Mouse (Mus musculus) ovary, postnatal 10 days (tissue): ENCODE measurements around the gene Rpl7a.
A peak's percentile ranks its signal among the peaks of the same experiment; 100 is the strongest.
"Not testable (repeated sequence)": the region's sequence is repeated elsewhere in the genome, so short reads cannot be mapped to it uniquely, and the experiment has no call there.

ENCODE experiments used
- DNase-seq: peaks from one replicate; pipeline ENCODE4 v3.0.0; 2022; ENCODE audit warnings: low spot score

The Rpl7a gene

GRCm38 (mm10) chr2:26910124-26910993 is at the start of gene Rpl7a, which contains the start of gene Med22:
Rpl7a (plus strand) TSS chr2:26910764.
Med22 (minus strand) TSS chr2:26910677.
- DNase-seq = peak; percentile 99

GRCm38 (mm10) chr2:26862856-26863255 is 47.7 kb upstream of the Rpl7a start:
- no peak for DNase-seq

DNA sequence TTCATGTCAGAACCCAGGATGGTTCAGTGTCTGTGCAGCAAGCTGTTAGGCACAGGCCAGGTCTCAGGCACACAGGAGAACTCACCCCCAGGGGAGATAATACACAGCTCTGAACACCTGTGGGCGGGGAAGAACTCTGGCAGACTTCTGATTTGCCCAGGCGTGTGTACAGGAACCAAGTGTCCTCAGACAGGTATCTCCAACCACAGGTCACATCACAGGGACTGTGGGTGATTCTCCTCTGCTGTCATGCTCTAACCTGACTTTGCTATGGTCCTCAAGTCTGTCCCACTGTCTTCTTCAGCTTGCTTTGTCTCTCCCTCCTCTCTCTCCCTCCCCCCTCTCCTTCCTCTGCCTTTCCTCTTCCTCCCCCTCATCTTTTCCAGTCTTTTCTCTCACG is 45.7 kb upstream of the Rpl7a start, which contains the start of gene Abo:
Gene Abo (minus strand): TSS at position 101 of the 400 bp plus-strand sequence.
- DNase-seq = no peak

GRCm38 (mm10) chr2:26870666-26871065 is 39.9 kb upstream of the Rpl7a start:
- no peak for DNase-seq

DNA sequence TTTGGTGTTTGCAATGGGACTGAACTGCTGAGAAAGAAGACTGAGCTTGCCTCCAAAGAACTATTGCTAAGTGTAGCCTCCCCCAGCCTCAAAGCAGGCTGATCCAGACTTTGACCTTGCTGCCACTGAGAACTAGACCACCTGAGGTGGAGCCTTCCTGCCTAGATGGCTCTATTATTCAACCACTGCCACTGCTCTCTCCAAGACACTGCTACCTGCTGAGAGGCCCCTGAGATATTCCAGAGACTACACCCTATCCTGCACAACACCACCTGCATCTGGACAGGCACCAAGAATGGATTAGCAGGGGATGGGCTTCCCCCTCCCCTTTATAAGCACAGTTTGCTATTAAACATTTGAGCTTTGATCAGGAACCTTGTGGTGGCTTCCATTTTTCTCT is 32.0 kb upstream of the Rpl7a start:
- DNase-seq = no peak

DNA sequence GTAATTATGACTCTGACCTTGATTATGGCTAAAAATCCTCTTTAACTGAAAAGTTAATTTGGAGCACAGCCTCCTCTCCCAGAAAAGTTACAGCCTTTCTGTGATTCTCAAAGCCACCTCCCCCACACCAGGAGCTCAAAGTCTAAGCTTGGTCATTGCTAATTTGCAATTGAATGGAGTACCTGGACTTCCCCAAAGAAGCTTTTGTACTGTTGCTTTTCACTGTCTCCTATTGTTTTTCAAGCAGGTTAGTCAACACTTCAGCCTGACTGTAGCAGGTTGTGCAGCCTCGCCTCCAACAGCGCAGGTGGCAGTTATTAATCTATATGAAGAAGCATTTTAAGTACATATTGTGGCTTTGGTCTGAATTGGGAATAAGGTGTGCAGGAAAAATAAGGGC is 25.0 kb upstream of the Rpl7a start:
- not testable (repeated sequence) for DNase-seq

GRCm38 (mm10) chr2:26886170-26886569 is 24.4 kb upstream of the Rpl7a start:
- not testable (repeated sequence) for DNase-seq

GRCm38 (mm10) chr2:26895898-26896297 is 14.7 kb upstream of the Rpl7a start:
- no peak for DNase-seq

DNA sequence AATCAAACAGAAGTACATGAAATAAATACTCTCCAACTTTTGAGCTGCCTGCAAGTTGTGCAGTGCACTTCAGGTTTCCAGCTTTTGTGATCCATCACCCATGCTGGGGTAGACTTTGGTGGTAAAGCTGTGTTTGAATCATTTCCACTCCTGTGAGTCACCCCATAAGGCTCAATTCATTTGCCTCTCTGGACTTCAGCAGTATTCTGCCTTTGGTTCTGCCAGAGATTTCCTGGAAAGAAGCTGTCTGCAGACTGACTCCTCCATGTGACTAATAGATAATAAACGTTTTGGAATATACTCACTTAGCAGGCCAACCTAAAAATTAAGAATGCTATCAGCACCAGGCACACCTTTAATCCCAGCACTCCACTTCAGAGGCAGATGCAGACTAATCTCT is 9.8 kb upstream of the Rpl7a start:
- DNase-seq = no peak

DNA sequence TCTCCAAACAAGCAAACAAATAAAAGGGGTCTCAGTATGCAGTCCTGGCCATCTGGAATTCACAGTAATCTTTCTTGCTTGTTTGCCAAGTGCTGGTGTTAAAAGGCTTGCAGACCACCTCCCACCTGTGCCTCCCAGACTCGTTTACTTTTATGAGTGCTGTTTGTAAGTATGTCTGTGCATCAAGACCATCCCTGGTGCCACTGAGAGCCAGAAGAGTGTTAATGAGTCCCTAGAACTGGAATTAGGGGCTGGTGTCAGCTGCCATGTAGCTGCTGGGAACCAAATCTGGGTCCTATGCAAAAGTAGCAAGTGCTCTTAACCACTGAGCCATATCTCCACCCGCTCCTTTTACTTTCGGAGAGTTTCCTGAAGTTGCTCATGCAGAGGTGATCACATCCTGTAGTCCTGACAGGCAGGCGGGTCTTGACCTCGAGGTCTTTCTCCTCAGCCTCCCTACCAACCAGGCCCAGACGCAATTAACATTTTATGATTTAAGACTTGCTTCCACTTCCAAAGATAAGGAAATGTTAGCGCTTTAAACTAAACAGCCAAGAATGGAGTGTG is 8.6 kb upstream of the Rpl7a start:
- DNase-seq = no peak

DNA sequence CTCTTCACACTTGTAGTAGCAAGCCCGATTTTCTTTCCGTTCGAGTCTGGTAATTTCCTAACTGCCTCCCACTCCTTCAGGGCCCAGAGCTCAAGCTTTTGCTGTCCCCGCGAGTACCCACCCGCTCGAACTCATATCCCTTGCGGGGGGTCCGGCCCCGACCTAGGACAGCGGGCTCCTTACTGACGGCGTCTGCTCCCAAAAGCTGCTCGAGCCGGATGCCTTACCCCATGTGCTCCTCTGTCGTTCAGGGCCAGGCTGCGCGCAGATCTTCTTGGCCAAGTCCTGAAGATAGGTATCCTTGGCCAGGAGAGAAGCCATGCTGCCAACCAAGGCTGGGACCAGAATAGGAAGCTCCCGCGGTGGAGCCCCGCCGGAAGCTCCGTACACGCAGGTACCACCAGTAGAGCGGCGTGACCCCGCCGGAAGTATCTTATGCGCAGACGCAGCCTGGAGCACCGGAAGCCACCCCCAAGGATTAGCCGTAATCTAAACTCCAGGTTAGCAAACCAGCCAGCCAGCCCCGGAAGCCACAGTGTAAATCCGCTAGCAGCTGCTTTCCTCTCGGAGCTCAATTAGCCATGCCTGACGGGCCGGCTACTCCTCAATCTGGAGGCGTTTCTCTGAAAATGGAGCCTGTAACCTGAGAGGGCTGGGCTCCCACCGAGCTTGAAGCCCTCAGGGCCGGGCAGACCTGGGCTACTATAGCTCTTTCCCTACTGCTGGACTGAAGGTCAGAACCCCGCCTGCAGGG is 7.9 kb upstream of the Rpl7a start, which contains the start of gene Surf6:
Gene Surf6 (minus strand): TSS at position 413 of the 754 bp plus-strand sequence.
- DNase-seq = peak; percentile 79

DNA sequence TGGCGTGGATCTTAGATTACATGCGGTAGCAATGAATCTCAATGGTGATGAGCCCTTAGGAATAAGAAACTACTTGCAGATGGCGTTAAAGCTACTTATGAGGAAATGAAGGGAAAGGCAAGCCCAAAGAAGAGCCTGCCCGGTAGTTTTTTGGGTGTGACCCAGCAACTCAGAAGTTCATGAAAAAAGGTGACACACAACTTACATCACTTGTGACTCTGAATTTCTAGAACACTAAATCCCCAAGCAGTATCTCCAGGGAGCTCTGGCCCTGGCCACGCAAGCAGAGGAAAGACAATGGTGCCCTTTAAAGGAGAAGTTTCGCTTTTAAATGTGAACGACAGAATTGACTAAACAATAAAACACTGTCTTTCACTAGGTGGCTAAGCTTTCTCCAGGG is 7.3 kb upstream of the Rpl7a start:
- no peak for DNase-seq

- no peak for DNase-seq
Observed at GRCm38 (mm10) chr2:26905936-26906335, 4.6 kb upstream of the Rpl7a start.

DNA sequence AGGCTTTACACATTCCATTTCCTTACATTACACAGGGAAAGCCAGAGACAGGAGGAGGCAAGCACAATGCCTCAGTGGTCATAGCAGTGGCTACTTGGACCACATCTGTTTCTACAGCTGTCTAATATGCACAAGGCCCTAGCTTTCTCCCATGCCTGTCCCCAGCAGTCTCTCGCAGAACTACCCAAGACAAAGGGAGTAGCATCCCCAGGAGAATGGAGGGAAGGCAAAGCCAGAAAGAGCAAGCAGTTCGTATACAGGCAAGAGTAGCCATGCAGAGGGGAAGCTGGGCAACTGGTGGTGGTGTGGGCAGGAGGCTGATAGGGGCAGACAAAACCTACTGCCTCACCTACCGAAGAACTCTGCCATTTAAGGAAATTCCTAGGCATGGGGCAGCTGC is 4.1 kb upstream of the Rpl7a start:
- no peak for DNase-seq

GRCm38 (mm10) chr2:26907109-26907508 is 3.5 kb upstream of the Rpl7a start:
- DNase-seq = no peak

DNA sequence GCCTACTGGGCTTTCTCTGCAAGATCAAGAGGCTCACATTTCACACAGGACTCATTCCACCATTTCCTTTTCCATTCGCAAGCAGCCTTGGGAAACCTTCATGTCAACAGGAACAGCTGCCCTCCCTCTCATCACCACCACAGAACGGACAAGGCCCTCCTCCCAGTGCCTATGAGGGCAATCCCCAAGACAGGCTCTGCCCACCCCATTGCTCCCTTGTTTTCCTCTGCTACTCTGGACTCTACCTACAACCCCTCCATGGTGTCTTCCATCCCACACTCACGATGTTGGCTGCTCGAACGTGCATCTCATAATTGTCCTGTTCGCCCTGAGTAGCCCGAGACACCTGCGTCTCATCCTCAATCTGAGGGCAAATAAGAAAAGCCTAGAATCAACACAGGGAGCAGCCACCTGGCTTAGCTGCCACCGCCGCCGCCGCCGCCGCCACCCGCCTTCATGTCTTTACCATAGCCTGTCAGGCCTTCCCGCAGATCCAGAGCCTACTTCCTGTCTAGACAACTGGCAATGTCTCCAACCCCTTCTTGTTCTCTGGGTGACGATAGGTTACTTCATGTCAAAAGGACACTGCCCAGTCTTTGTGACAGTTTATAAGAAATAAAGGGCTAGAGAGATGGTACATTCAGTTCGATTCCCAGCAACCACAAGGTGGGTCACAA is 1.7 kb upstream of the Rpl7a start:
- no peak for DNase-seq

DNA sequence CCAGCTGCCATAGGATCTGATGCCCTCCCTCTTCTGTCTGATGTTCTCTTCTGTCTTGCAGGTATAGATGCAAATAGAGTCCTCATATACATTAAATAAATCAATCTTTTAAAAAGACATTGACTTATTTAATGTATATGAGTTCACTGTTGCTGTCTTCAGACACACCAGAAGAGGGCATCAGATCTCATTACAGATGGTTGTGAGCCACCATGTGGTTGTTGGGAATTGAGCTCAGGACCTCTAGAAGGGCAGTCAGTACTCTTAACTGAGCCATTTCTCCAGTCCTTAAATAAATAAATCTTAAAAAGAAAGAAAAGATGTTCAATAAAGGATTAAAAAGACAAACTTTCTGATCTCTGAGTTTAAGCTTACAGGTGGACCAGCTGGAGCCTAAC is 1.2 kb upstream of the Rpl7a start:
- DNase-seq = no peak

- DNase-seq = no peak
Observed at GRCm38 (mm10) chr2:26910994-26911765, 616 bp downstream of the Rpl7a start.

- no peak for DNase-seq
Observed at GRCm38 (mm10) chr2:26912253-26912770, 1.7 kb downstream of the Rpl7a start.

DNA sequence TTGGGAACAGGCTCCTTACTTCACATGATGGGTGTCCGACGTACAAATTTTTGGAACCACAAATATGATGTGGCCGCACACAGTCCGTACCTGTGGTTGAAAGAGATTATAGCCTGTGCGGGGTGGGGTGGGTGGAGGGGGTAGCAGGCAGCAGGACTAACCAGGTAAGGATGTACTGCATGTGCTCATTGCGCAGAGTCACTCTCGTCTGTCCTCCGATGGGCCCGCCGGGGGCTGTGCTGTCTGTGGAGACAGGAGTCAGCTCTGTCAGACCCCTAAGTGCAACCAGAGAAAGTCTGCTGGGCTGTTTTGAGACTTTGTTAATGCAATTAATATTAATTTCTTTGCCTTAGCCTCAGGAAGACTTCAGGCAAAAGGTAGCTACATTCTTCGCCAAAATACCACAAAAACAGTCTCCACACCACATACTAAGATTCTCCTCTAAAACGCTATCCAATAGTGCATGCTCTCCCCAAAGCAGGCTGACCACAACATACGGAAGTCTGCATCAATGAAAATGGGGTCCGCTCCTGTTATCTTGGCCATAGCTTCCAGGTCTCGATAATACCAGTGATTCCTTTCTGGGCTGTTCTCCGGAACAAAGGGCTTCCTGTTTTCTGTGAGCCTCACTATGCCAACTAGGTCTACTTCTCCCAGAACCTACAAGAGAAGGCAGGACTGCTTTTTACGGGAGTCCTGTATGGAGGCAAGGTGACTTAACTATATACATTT is 3.0 kb downstream of the Rpl7a start:
- DNase-seq = no peak
